Mouse (Mus musculus) E14TG2a.4 (cell line): Measurements from ENCODE around the gene Six2.

Experiments
- CTCF ChIP-seq: conservative IDR thresholded peaks from 2 replicates; pipeline ENCODE4 v1.5.1; 2014; ENCODE audit warnings: low read length
- POU5F1 ChIP-seq: IDR thresholded peaks from 2 replicates; pipeline ENCODE4 v1.6.1; 2014; ENCODE audit warnings: low read length, borderline replicate concordance

- TF ChIP-seq CTCF: no peak
- TF ChIP-seq POU5F1: no peak
Measured at GRCm38 (mm10) chr17:85683111-85683983, 4.7 kb downstream of the Six2 start.
